Mouse (Mus musculus): ENCODE data around the gene Cpne9. TPM values are rescaled to one million over a fixed set of nuclear protein-coding genes. Genes with fewer than 3 reads are reported as not detected.

Gene Cpne9
- polyA plus RNA-seq, 1 experiment from 2014 or later: not detected

DNA sequence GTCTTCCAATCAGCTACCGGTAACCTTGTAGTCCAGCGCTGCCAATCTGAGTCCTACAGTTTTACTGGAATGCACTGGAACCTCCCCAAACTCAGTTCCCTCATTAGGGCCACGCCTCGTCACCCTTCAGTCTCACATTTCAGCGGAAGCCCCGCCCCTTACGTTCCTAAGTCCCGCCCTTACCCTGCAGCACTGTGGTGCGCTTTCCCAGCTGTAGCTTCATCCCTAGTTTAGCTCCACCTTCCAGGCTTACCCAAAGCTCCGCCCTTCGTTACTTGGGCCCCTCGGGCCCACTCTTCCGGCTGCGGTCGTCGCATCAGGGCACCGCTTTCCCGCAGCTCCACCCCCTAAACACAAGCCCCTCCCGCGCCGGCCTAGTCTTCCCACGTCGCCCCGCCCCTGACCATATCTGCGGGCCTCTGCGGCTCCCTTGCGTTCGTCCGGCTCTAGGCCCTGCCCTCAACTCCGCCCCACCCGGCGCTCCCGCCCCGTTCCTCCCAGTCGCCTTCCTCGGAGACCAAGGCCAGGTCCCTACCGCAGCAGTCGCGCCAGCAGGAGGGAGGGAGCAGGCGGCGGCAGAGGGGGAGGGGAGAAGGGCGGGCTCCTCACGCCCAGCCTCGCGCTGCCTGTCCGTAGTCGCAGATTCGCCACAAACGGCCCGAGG lies 24.3 kb downstream of the Cpne9 start:
- H3K9me3 ChIP-seq (ENCODE audit: control insufficient read depth, low read length): no peaks in the 10 kb centered on the region
- H3K27me3 ChIP-seq (ENCODE audit: control insufficient read depth, insufficient read depth, low read length): no peaks in the 10 kb centered on the region
- H3K36me3 ChIP-seq (ENCODE audit: control insufficient read depth, insufficient read depth, low read length): 0 out of 2 replicates have a peak, but pooled peaks cover 2% of the 10 kb centered on the region
- H3K27ac ChIP-seq (replicated peaks): peak overlapping the region; percentile 100
- TF ChIP-seq EP300 (optimal IDR thresholded peaks at IDR 0.05): no peak
- TF ChIP-seq CTCF (IDR thresholded peaks at IDR 0.05; ENCODE audit: low read depth): no peak; the same call in none of the 2 replicates
- under 1% methylated on average over 49 of the region's 50 CpGs for whole genome bisulfite sequencing
- DNase-seq (ENCODE audit: low spot score) (peak; percentile 100), ATAC-seq (ENCODE audit: low FRiP score, low TSS enrichment) (peak; percentile 98)
- peak overlapping the region; percentile 92 for H3K4me3 ChIP-seq (ENCODE audit: low read depth, low read length)
- peak overlapping the region; percentile 96 for H3K9ac ChIP-seq (ENCODE audit: low read length)
- H3K4me2 ChIP-seq (replicated peaks; ENCODE audit: low read depth): peak overlapping the region; percentile 87
- H3K4me1 ChIP-seq (replicated peaks; ENCODE audit: control insufficient read depth, insufficient read depth): 0 out of 2 replicates have a peak, but pooled peaks cover 3% of the 10 kb centered on the region

DNA sequence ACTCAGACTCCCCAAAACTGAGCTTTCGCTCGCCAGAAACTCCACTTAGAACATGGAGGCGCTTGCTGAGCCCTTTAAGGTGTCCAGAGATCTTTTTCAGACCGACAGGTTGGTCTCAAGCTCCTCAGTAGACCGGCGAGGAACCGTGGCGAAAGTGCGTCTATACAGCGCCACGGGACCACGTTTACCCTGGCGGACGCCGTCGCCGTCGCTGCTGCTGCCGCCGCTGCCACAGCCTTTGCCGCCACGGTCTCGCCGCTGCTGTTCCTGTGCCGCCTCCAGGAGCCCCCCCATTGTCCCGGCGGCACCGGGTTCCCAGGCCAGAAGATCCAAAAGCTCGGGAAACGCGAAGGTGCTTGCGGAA lies 24.9 kb downstream of the Cpne9 start, which contains the start of gene Brpf1:
Brpf1 (plus strand) TSS at position 152 of the 364 bp plus-strand sequence.
- ATAC-seq (ENCODE audit: low FRiP score, low TSS enrichment): peak; percentile 54
- Histone ChIP-seq H3K4me2 (replicated peaks; ENCODE audit: low read depth) (peak within 1 kb of the TSS; percentile 87), H3K4me1 (replicated peaks; ENCODE audit: control insufficient read depth, insufficient read depth) (0 out of 2 replicates have a peak, but pooled peaks cover 3% of the 10 kb centered on the region), H3K36me3 (ENCODE audit: control insufficient read depth, insufficient read depth, low read length) (0 out of 2 replicates have a peak, but pooled peaks cover 2% of the 10 kb centered on the region), H3K9ac (ENCODE audit: low read length) (peak within 1 kb of the TSS; percentile 96), H3K27me3 (ENCODE audit: control insufficient read depth, insufficient read depth, low read length) (no peaks in the 10 kb centered on the region), H3K27ac (replicated peaks) (peak within 1 kb of the TSS; percentile 100), H3K4me3 (ENCODE audit: low read depth, low read length) (peak within 1 kb of the TSS; percentile 92), H3K9me3 (ENCODE audit: control insufficient read depth, low read length) (no peaks in the 10 kb centered on the region)
- 0% methylated on average over 32 of the region's 32 CpGs for WGBS
- no peak for DNase-seq (ENCODE audit: low spot score)
- TF ChIP-seq CTCF (IDR thresholded peaks at IDR 0.05; ENCODE audit: low read depth) (no peak), EP300 (optimal IDR thresholded peaks at IDR 0.05) (no peak)

DNA sequence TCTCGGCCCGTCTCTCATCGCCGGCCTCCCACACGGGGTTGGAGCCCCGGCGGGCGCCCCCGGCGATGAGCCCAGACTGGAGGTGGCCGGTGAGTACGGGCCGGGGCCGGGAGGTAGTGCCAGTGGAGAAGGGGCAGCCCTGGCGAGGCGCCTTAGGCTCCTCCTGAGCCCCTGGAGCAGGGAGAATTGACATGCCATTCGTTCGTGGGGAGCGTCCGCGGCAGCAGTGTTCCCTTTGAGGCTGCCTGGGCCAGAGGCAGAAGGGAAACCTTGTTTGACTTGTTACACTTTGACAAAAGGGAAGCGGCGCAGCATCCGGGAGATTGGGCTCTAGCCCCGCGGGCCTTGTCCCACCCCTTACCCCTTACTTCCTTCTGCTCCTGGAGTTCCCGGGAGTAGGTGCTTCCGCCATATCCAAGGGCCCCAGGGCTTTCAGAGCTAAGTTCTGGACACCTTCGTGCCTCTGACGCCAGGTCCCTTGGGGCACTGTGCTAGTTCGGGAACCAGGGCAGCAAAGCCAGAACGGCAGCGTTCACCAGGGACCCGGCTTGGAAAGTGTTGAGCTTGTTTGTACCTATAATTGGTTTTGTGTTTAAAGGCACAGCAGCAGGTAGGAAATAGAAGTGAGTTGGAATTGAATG lies 25.5 kb downstream of the Cpne9 start:
- TF ChIP-seq EP300 (optimal IDR thresholded peaks at IDR 0.05): peak; percentile 26
- TF ChIP-seq CTCF (IDR thresholded peaks at IDR 0.05; ENCODE audit: low read depth): no peak
- Histone ChIP-seq H3K27ac (replicated peaks) (peak overlapping the region; percentile 100), H3K4me1 (replicated peaks; ENCODE audit: control insufficient read depth, insufficient read depth) (0 out of 2 replicates have a peak, but pooled peaks cover 3% of the 10 kb centered on the region), H3K27me3 (ENCODE audit: control insufficient read depth, insufficient read depth, low read length) (no peaks in the 10 kb centered on the region), H3K4me3 (ENCODE audit: low read depth, low read length) (peak overlapping the region; percentile 92), H3K9me3 (ENCODE audit: control insufficient read depth, low read length) (no peaks in the 10 kb centered on the region), H3K9ac (ENCODE audit: low read length) (peak overlapping the region; percentile 96), H3K4me2 (replicated peaks; ENCODE audit: low read depth) (peak overlapping the region; percentile 87), H3K36me3 (ENCODE audit: control insufficient read depth, insufficient read depth, low read length) (peaks cover 8% of the 10 kb centered on the region; the same call in 1 of the 2 replicates)
- WGBS: under 1% methylated on average over 33 of the region's 34 CpGs
- DNase-seq (ENCODE audit: low spot score): peak; percentile 70
- no peak for ATAC-seq (ENCODE audit: low FRiP score, low TSS enrichment)

DNA sequence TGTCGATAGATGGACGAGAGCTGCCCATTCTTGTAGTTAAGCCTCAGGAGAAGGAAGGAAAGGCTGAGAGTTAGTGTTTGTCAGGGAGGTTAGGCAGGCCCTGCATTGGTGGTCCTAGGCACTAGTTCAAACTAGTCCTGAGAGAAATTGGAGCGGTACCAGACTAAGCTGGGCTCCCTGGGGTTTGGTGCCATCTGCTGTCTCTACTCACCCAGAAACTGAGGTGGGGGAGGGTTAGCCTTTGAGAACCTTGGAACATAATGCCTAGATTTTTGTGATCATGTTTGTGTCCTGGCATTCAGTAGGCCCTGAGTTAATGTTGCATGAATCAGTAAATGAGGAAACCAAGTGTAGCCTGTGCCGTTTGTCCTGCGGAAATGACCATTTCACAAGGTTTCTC lies 26.0 kb downstream of the Cpne9 start:
- WGBS: 30% methylated on average over 5 of the region's 5 CpGs
- Histone ChIP-seq H3K4me3 (ENCODE audit: low read depth, low read length) (peak overlapping the region; percentile 92), H3K36me3 (ENCODE audit: control insufficient read depth, insufficient read depth, low read length) (peaks cover 9% of the 10 kb centered on the region; the same call in 1 of the 2 replicates), H3K4me1 (replicated peaks; ENCODE audit: control insufficient read depth, insufficient read depth) (0 out of 2 replicates have a peak, but pooled peaks cover 3% of the 10 kb centered on the region), H3K4me2 (replicated peaks; ENCODE audit: low read depth) (peak overlapping the region; percentile 87), H3K27me3 (ENCODE audit: control insufficient read depth, insufficient read depth, low read length) (no peaks in the 10 kb centered on the region), H3K9ac (ENCODE audit: low read length) (peak overlapping the region; percentile 96), H3K27ac (replicated peaks) (peak overlapping the region; percentile 100), H3K9me3 (ENCODE audit: control insufficient read depth, low read length) (no peaks in the 10 kb centered on the region)
- ATAC-seq (ENCODE audit: low FRiP score, low TSS enrichment): no peak
- no peak for TF ChIP-seq EP300 (optimal IDR thresholded peaks at IDR 0.05)
- peak; percentile 65 for TF ChIP-seq CTCF (IDR thresholded peaks at IDR 0.05; ENCODE audit: low read depth)
- peak; percentile 42 for DNase-seq (ENCODE audit: low spot score)

DNA sequence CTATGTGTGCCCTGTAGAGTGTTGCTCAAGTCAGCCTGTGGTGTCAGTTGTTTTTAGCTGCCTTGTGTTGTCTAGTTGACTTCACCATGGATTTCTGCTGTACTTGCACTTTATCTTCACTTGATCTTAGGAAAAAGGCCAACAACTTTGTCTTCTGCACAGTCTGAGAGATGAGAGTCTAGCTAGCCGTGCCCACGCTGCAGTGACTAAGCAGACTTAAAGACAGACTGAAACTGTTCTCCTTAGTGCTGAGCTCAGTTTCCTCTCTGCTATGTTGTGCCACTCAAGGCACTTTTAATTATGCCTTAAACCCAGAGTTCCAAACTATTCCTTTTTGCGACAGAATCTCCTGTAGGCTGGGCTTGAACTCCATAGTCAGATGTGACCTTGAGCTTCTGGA lies 33.9 kb downstream of the Cpne9 start:
- ATAC-seq (ENCODE audit: low FRiP score, low TSS enrichment): no peak
- H3K4me1 ChIP-seq (replicated peaks; ENCODE audit: control insufficient read depth, insufficient read depth): no peaks in the 10 kb centered on the region
- DNase-seq (ENCODE audit: low spot score): no peak
- no peak overlapping the region for H3K27ac ChIP-seq (replicated peaks)
- 94% methylated on average over 3 of the region's 3 CpGs for WGBS
- peaks cover 44% of the 10 kb centered on the region for H3K36me3 ChIP-seq (ENCODE audit: control insufficient read depth, insufficient read depth, low read length)
- H3K4me3 ChIP-seq (ENCODE audit: low read depth, low read length): no peak overlapping the region
- H3K9me3 ChIP-seq (ENCODE audit: control insufficient read depth, low read length): no peaks in the 10 kb centered on the region
- no peaks in the 10 kb centered on the region for H3K27me3 ChIP-seq (ENCODE audit: control insufficient read depth, insufficient read depth, low read length)
- no peak overlapping the region for H3K9ac ChIP-seq (ENCODE audit: low read length)
- no peak overlapping the region for H3K4me2 ChIP-seq (replicated peaks; ENCODE audit: low read depth)
- TF ChIP-seq EP300 (optimal IDR thresholded peaks at IDR 0.05): no peak
- TF ChIP-seq CTCF (IDR thresholded peaks at IDR 0.05; ENCODE audit: low read depth): no peak
